Mouse (Mus musculus): ENCODE results near the gene Pstk.

- TF ChIP-seq POLR2A (IDR thresholded peaks at IDR 0.05; ENCODE audit: insufficient read depth, low read depth, low read length) (no peak), CTCF (IDR thresholded peaks at IDR 0.05) (no peak), EP300 (IDR thresholded peaks at IDR 0.05; ENCODE audit: insufficient read depth, low read depth, low read length) (no peak)
Measured at GRCm38 (mm10) chr7:131345856-131346541, 24.9 kb upstream of the Pstk start.

All from heart, adult 2 months (tissue).